Mouse (Mus musculus) MEL-GATA-1-ER (cell line): ENCODE results near the gene Cpn1.
"Not testable (repeated sequence)": the region's sequence is repeated elsewhere in the genome, so short reads cannot be mapped to it uniquely, and the experiment has no call there.

ENCODE experiments used
- DNase-seq: peaks from one replicate; pipeline ENCODE4 v3.0.0-alpha.2; 2012; ENCODE audit warnings: low read depth; ENCODE audit errors: extremely low read depth

Gene Cpn1

DNA sequence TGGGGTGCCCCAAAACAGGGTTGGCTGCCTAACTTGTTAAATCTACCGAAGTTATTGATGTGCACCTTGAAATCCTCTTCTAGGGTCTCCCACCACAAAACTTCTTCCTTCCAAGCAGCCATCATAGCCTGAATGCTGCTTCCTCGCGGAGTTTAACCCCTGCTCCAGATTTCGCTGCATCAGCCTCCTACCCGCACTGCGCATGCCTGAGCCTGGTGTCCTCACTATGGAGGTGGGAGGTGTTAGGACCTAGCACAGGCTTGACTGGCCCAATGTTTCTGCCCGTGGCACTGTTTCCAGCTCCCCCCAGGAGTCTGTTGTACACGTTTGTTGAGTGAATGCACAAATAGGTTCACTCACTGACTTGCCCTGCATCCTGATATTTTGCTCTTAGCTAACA is 4.0 kb upstream of the Cpn1 start:
- DNase-seq: no peak

DNA sequence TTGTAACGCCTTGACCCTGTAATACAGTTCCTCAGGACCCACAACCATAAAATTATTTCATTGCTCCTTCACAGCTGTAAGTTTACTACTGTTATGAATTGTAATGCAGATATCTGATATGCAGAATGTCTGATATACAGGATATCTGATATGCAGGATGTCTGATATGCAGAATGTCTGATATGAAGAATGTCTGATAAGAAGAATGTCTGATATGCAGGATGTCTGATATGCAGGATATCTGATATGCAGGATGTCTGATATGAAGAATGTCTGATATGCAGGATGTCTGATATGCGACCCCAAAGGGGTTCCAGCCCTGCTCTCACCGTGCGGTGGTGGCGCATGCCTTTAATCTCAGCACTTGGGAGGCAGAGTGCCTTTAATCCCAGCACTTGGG is 4.4 kb downstream of the Cpn1 start:
- DNase-seq: no peak

DNA sequence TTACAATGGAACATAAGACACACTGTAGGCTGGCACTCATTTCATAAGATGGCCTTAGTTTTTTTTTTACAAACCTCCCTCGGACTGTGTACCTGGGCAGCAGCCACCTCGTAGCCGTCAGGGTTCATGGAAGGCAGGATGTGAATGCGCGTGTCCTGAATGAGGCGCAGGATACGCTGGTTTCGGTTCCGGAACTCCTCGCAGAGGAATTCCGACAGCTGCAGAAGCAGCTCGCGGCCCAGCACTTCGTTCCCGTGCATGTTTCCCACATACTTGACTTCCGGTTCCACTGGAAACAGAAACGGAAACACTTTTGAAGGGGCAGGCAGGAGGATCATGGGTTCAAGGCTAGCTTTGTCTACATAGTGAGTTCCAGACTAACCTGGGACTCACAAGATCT is 5.6 kb downstream of the Cpn1 start:
- no peak for DNase-seq

DNA sequence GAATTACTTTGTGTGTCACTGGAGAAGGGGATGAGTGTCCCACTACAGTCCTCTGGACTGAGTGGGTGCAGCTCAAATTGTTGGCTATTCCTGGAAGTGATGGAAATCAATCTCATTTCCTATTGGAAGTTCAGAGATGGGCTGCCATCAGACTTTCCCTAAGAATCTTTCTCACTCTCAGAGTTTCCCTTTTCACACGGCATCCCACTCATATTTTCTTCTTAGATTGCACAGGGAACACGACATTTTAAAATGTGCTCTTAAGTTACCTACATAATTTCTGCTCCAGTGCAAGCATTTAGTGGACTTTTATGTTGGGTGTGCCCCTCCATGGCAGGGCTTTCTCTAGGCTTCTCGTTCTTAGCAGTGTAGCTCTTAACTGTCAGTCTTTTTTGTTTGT is 8.6 kb downstream of the Cpn1 start:
- no peak for DNase-seq

DNA sequence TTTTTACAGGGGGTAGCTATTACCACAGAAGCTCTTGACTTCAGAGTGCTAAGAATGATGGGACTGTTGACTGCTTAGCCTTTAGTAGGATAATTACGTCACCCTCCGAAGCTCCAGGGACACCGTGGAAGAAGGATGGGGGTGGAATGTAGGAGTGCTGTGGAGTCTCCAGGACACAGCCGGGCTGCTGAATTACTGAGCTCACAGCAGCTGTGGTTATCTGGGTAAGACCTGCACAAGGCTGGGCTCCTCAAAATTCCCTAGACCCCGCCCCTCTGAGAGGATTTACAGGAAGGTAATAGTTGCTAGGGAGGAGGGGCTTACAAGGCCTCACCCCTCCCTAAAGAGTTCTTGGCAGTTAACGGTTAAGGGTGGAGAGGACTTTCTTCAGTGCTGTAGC is 9.7 kb downstream of the Cpn1 start:
- no peak for DNase-seq

DNA sequence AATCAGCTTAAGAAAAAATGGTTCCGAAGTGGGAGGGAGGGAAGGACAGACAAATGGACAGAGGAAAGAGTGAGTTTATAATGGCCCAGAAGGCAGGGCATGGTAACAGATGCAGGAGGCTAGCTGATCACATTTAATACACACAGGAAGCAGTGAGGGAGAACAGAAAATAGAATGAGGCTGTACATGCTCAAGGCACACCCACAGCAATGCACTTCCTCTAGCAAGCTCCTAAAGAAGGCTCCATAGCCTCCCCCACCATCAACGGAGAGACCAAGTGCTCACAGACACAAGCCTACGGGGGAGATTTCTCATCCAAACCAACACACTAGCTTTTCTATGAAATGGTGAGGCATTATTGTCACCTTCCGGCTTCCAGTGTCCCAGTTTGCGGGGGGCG is 12.1 kb downstream of the Cpn1 start:
- no peak for DNase-seq

DNA sequence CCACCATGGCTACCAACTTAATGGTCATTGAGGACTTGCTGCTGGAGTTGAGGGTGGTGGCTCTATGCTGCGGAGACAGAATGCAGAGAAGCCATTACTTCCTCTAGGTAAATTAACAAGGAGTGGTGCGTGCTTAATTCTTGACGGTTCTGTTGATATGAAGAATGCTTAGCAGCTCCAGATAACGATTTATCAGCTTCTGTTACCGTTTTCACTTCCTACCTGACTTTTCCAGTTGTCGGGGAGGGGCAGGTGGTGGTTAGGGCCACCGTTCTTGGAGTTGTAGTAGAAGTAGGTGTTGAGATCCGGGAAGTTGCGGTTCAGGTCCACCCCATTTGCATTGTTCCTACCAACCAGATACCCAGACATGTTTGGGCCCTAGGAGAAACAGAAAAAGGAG is 12.6 kb downstream of the Cpn1 start:
- DNase-seq: no peak

DNA sequence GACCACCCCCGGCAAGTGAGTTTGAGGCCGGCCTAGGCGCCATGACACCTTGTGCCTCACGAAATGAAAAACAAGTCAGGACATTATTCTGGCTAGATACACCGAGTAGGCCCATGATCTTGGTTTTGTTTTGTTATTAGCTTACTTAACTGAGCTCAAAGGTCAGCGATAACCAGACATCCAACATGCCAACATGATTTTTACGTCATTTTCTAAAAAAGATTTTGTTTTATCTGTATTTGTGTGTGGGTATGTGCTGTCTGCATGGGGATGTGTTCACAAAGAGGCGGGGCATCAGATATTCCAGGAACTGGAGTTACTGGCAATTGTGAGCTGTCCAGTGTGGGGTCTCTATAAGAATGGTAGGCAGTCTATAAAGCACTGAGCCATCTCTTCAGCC is 14.2 kb downstream of the Cpn1 start:
- DNase-seq: no peak

DNA sequence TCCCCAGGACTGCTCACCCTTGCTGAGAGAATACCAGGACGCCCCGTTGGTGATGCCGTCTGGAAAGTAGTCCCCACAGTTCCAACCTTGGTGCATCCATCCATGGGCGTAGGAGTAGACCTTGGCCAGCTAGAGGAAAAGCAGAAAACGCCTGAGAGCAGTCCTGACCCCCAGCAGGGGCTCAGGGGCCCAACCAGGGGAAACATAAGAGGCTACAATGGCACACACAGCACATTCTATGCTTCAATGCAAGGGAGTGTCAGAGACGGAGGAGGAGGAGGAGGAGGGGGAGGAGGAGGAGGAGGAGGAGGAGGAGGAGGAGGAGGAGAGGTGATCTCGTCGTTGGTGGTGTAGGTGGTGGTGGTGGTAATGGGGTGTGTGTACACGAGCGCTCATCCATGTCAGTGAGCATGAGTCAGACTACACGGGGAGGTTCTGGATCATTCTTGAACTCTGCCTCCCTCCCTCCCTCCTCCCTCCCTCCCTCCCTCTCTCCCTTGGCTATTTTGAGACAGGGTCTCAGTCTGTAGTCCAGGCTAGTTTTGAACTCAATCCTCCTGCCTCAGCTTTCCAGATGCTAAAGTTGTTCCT is 17.8 kb downstream of the Cpn1 start:
- DNase-seq: no peak

DNA sequence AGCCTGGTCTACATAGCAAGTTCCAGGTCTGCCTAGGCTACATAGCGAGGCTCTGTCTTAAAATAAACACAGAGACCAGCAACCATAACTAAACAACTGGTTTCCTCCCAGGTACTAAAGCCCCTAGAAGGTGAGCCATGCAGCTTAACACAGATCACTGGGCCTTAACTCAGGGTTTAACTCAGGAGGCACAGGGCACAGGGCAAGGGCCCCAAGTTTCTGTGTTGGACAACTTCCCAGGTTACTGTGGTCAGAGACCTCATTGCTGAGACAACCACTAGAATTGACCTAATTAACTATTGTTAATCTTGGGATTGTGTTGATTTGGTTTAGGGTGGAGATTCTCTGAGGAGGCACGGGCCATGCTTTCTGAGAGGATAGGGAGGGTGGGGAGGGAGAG is 19.9 kb downstream of the Cpn1 start:
- no peak for DNase-seq

DNA sequence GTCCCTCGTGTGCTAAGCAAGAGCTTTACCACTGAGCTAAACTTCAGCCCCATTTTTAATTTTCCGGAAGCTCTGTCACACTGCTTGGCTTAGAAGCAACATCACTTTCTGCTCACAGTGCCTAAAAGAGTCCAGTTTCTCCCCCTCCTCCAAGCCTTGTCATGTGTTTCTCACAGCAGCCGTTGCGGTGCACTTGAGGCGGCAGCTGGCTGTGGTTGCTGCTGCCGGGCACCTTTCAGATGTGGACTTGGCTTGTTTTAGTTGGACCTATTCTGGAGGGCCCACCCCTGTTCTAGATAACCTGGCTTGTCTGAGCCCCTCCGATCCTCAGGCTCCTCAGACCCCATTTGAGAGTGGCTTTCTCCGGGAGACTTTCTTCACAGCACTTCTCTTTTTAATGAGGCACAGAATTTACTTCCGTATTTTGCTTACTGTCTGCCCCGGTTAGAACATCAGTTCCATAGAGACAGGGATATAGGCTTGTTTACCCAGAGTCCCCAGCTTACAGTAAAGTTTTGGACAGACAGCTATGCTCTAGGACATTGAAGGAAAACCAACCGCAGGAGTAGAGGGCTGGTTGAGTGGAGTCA is 20.8 kb downstream of the Cpn1 start:
- peak; percentile 58 for DNase-seq

DNA sequence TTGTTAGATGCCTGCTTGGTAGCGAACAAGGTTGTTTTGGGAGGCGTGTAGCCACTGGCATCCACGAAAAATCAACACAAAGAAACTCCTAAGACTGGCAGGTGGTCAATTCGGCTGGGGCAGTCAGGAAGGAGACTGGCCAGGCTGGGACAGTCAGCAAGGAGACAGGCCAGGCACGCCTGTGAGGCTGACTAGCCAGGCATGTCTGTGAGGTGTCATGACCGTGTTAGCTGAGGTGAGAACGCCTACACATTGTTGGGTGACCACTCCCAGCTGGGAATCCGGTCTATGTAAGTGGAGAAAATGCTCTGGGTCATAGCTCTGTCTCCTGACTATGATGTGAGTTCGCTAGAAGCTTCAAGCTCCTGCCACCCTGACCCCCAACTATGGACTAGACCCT is 23.6 kb downstream of the Cpn1 start:
- DNase-seq: no peak

DNA sequence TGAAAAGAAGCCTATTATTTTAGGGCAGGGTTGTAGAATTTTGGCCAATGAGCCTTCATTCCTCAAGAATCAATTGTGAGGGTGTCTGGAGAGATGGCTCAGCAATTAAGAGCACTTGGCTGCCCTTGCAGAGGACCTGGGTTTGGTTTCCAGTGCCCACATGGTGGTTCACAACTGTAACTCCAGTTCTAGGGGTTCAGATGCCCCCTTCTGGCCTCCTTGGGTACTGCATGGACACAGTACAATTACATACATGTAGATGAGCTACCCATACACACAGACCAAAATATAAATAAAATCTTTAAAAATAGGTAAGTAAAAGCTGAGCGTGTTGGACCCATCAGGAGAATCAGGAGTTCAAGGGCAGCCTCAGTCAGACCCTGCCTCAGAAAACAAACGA is 25.2 kb downstream of the Cpn1 start:
- no peak for DNase-seq

DNA sequence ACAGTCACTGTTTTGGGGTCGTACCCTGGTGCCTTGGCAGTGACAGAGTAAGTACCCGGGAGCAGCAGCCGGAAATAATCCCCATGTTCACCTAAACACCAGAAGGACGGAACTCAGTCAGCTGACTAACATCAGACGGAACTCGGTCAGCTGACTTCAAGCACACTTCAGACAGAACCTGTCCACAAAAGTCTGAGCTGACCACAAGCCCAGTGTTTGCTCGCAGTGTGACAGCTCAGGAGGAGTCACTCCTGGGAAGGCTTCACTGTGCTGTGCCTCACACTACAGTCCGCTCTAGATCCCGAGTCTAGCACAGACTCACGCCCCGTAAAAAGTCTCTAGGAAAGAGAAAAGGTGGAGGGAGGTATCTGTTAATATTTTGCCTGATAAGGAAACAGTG is 26.3 kb downstream of the Cpn1 start:
- DNase-seq: no peak

DNA sequence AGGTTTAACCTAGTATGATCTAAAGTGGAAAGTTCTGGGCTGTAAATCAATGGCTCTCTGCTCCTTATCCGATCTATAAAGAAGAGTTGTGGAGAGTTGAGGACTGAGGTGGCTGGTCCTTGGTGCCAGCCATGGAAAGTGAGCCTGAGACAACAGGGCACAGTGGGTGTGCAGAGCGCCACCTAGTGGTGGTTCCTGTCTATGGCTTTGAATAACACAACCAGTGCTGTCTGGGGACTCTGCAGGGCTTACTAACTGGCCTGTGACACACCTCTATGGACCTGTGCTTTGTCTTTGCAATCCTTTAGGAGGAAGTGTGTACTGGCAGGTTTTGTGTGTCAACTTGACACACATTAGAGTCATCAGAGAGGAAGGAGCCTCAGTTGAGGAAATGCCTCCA is 27.2 kb downstream of the Cpn1 start:
- DNase-seq: peak; percentile 67

DNA sequence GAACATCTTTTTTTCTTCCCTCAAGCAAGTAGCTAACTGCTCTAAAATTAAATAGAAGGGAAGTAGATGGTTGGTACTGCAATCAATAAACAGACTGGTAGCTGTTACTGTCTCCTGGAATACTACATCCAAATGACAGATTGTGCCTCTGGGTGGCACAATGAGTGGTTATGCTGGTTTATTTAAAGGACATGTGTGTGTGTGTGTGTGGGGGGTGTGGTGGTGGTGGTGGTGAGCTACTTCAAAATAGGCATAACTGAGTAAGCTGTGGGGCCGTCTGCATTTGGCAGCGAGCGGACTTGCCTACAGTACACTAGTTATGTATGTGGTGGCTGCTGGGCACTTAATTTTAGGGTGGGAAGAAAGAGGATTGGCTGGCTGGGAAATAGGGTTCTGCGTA is 28.5 kb downstream of the Cpn1 start:
- DNase-seq: no peak

DNA sequence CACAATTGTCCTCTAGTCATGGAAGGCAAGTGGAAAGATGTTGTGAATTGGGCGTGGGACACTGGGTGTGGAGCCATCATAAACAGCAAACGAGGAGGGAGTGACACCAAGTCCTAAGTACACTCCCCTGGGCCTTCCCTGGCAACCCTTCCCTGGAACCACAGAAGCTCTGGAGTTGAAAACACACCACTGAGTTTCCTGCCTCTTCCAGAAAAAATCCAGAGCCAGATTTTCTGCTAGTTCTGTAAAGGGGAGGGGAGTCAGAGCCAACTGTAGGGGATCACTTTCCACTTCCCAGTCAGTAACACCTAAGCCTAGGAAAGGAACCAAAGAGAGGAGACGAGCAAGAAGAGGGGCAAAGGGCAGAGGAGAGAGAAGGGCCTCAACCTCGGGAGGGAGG is 29.0 kb downstream of the Cpn1 start:
- DNase-seq: no peak

DNA sequence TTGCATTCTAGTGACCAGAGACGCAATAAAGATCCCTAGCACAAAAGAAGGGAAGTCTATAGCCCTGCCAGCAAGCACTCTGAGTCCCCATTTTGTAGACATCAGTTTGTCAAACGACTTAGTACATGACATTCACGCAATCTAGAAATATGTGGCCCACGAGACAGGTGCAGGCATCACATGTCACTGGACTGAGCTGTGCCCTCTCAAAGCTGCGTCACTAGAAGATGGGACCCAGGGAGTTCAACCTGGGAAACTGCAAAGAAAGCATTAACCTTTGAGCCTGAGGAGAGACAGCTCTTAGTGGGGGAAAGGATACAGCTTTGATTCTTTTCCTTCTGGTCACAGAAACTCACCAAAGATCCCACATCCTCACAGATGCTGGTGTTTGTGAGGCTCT is 31.1 kb downstream of the Cpn1 start:
- DNase-seq: no peak

DNA sequence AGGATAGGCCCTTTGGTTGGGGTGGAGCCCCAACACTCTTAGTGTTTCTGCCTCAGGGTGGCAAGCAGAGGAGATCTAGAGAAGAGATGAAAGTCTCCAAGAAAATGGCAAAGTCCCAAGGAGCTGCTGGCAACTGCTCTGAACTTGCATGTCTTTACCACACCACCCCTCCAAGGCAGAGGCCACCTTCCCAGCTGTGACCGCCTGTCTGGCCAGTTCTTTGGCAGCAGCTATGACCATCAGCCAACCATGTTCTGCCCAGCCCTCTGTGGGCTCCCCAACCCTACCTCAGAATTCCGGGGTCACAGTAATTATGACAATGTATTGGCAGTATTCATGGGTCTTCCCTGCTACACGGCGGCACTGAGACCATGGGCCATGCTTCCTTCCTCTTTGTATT is 31.5 kb downstream of the Cpn1 start:
- DNase-seq: no peak

DNA sequence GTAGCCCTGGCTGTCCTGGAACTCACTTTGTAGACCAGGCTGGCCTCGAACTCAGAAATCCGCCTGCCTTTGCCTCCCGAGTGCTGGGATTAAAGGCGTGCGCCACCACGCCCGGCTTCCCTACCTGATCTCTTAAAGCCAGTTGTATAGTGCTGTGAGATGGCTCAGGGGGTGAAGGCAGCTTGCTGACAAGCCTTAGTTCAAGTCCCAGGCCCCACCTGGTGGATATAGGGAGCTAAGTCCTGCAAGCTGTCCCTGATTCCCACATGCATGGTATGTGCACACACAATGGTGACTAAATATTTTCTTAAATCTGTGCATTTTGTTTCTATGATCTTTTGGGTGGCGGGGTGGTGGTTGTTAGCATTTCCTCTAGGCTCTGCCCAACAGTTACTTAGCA is 33.4 kb downstream of the Cpn1 start:
- DNase-seq: not testable (repeated sequence)

DNA sequence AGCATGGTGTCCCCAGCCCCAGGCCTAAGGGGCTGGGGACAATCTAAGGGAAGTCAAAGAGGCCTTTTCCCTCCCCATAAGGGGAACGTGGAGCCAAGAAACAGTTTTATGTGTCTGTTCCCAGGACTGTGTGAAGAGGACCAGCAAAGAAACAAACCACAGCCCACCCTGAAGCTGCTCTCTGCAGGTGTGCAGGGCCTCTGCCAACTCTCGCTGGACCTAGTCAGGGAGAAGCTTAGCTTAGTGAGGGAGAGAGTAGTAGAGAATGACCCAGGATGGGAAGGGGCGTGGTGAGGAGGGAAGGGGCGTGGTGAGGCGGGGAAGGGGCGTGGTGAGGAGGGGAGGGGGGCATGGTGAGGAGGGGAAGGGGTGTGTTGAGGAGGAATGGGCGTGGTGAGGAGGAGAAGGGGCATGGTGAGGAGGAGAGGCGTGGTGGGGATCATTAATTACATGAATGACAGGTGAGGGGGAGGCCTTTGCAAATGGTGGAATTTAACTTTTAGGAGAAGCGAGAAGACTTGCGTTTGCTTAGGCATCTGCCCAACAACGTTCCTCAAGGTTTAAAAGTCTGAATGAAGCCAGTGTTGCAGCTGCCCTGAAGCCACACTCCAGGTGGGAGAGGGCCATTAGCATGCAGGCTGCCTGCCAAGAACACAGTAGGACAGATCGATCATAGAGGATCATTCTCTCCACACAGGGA is 37.1 kb downstream of the Cpn1 start:
- no peak for DNase-seq

DNA sequence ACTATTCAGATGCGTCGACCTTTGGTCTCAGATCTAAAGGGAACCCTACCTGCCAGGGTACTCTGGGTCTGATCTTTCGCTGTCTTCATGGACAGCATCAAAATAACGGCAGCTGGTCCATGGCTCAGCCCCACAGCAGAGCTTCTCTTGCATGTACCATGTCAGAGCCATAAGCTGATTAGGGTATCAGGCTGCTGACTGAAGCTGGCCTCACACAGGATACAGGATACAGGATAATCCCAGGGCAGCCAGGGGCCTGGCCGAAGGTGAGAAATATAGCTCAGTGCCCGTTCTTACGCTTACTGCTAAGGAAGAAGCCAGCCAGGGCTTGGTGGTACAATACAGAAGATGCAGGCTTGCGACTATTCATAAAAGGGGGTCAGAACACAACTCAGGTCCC is 41.8 kb downstream of the Cpn1 start:
- DNase-seq: no peak

DNA sequence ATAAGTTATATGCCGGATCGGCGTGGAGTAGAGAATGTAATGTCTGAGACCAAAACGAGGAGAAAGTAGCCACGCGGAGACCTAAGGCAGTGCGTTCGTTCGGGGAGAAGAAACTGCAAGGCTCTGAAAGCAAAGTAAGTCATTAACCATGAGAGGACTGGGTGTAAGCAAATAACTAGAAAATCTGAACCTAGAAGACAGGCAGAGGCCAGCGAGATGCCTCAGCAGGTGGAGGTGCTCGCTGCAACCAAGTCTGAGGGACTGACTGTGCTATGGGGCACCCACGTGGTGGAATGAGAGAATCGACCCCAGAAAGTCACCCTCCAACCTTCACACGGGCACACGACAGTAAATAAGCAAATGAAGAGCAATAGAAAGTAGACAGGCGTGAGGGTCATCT is 43.3 kb downstream of the Cpn1 start:
- no peak for DNase-seq
